Mouse (Mus musculus) left cerebral cortex, postnatal 25 days (tissue): ENCODE results near the gene Dpp3. TPM values are rescaled to one million over a fixed set of nuclear protein-coding genes. Genes with fewer than 3 reads are reported as not detected.
"Not testable (repeated sequence)": the region's sequence is repeated elsewhere in the genome, so short reads cannot be mapped to it uniquely, and the experiment has no call there.

Source experiments
- DNase-seq, 2 experiments: peaks; one replicate each; pipeline ENCODE4 v3.0.0; 2022; ENCODE audit warnings: low spot score in 2 of 2, mixed read lengths in 1 of 2
- intact Hi-C: fragments of 180-260 bp; cut with DNase I; formaldehyde crosslinking; loops from one replicate; pipeline ENCODE4 v1.15.1; 2025
- total RNA-seq, 2 experiments: library from RNA; stranded (reverse); gene quantifications; 2 replicates each; pipeline ENCODE4 v1.2.3; 2021

The Dpp3 gene
- total RNA-seq, 2 experiments from 2014 or later = 43.6 to 44.4 TPM

- intact Hi-C loops = no loop called here
- DNase-seq = no peak
These were observed 29.1 kb downstream of the Dpp3 start for GRCm38 (mm10) chr19:4898972-4899371.

DNA sequence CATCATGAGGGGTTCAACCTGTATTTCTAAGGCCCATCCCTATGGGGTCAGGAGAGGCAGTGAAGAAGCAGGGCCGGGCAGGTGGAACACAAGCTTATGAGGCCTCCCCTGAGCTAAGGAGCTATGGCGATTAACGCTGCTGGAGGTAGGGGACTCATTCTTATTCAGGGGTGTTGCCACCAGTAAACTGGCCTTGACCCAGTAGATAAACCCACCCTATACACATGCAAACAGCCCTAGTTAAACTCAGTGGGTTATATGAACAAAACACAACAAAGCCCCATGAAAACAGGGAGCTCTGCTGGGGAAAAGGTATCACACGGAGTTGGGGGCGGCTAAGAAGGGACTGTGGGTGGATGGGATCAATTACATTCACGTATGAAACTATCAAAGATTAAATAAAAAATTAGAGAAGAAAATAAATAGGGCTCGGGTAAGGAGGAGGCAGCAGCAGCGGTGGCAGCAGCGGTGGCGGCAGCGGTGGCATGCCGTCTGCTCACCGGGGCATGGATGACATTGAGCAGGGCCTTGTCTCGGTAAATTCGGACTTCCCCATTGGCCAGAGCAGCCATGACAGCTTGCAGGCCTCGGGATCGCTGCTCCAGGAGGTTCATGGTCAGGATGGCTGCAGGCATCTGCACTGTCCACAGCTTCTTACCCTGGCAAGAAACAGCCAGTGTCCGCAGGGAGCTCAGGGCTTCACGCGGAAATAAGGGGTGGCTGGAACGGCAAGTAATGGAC is 31.1 kb downstream of the Dpp3 start:
- DNase-seq = no peak
- intact Hi-C loops = no loop called here

- intact Hi-C loops = no loop called here
- DNase-seq = no peak
These were observed 36.3 kb downstream of the Dpp3 start for GRCm38 (mm10) chr19:4891798-4892197.

DNA sequence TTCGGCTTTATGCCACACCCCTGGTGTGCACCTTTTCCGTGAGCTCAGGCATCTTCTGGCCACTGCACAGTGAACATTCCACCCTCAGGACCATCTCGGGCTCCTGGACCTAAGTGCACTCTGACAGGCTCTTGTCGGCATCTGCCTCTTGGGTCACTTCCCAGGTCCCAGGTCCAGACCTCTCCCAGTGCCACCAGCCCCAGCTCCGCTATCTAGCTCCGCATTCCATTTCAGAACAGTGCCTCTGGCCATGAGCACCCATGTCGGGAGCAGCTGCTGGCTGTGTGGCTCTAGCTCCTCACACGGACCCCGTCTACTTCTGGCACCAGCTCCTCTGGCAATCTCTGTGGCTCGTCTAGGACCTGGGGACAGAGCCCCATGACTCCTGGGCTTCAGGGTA is 38.3 kb downstream of the Dpp3 start:
- intact Hi-C loops = no loop called here
- DNase-seq = no peak

DNA sequence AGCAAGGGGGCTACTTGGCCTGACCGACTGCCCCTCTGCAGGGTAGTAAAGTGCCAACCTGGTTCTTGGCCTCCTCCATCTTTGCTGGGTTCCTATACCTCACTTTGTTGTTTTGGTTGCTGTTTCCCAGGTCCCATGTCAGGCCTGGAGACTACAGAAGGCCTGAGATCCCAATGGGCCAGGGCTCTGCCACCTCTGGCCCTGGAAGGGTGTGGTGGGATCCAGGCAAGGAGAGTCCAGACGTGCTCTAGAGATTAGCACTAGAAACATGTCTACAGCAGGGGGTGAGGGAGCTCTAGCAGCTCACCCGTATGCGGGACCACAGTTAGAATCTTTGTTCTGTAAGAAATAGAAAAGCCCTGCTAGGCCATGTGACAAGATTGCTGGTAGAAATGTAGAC is 44.1 kb downstream of the Dpp3 start:
- no peak for DNase-seq
- intact Hi-C loops = no loop called here

GRCm38 (mm10) chr19:4879324-4879703 is 48.8 kb downstream of the Dpp3 start:
- intact Hi-C loops = no loop called here
- DNase-seq = no peak

DNA sequence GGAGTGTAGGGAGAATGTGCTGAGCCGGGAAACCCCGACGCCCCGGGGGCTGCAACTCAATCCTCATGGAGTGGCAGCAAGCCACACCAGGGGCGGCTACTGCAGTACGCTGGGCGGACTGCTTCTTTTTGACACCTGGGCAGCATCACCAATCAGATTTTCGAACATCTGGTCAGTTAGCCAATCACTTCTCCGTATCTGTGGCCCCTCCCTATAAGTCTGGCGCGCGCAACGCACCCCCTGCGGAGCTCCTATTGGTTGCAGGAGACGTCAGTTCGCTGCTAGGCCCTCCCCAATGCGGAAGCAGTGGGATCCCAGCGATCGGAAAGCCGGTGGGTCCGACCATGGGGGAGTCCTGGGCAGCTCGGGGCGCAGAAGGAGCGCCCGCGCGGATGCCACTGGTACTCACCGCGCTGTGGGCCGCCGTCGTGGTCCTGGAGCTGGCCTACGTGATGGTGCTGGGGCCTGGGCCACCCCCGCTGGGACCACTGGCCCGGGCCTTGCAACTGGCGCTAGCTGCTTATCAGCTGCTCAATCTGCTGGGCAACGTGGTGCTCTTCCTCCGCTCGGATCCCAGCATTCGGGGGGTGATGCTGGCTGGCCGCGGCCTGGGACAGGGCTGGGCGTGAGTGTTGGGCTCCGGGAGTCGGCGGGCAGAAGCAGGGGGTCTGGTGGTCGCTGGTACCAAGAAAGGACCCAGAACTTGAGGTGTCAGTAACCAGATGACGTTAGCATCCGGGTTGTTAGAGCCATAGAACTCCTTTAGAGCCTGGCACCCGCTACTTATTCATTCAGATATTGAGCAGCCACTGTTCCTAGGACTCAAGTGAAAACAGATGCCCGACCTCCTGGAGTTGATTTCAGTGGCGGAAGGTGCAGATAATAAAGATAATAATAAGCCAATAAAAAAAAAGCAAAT is 49.4 kb downstream of the Dpp3 start, which contains the start of gene Zdhhc24:
Gene Zdhhc24, plus strand, starts transcription at position 264 of the 919 bp plus-strand sequence.
- DNase-seq = peak; percentile 94 to 98
- intact Hi-C loops = no loop called here

DNA sequence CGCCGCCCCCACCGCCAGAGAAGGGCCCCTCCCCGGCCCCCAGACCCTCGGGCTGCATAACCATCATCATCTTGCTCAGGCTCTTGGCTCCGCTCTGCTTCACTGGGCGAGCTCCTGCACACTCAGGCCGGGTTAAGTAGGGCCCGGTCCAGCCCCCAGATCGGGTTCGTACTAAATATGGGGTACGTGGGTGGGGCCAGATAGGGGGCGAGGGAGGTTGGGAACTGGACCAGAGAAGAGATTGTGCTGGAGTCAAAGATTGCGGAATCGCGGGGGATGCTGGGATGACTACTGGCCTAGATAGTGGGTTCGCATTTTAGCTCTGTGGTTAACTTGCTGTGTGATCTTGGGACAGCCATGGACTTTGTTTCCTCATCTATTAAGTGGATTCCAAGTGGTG is 50.3 kb downstream of the Dpp3 start, which contains the start of gene Actn3:
Gene Actn3, minus strand, starts transcription at position 125 of the 400 bp plus-strand sequence.
- no peak for DNase-seq
- intact Hi-C loops = no loop called here

- intact Hi-C loops = no loop called here
- DNase-seq = no peak
These were observed 51.3 kb downstream of the Dpp3 start for GRCm38 (mm10) chr19:4876755-4877154.

DNA sequence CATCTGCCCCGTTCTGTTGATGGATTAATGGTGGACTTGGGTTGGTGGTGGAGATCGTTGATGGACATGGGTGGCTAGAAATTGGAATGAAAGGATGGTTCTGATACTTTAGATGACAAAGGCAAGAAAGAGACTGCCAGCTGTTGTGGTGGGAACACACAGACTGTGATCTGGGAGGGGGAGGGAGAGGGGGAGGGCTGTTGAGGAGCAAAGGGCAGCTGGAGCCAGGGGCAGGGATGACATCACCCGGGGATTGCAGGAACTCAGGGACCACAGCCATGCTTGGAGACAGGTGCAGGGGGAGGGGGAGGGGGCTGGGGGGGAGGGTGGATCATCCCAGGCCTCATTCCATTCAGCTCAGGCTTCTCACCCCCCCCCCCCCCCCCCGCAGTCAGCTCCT is 51.8 kb downstream of the Dpp3 start:
- intact Hi-C loops = no loop called here
- no peak for DNase-seq

GRCm38 (mm10) chr19:4874613-4875012 is 53.5 kb downstream of the Dpp3 start:
- DNase-seq, intact Hi-C loops: not testable (repeated sequence)

DNA sequence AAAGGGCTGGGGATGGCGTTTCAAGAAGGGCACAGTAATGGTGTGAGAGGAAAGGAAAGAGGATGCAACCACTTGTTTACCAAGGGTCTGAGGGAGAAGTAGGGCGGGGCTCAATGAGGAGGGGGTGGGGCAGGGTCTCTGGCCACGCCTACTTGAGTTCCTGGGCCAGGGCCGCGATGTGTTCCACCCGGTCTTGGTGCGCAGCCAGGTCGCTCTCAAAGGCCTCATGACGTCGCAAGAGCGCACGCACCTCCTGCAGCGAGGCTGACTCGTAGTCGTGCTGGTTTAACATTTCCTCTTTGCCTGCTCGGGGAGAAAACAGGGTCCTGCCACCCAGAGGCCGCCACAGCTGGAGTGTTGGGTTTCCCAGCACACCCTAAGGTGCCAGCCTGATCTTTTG is 62.9 kb downstream of the Dpp3 start:
- intact Hi-C loops = no loop called here
- DNase-seq = no peak

- DNase-seq = no peak
- intact Hi-C loops = no loop called here
These were observed 65.0 kb downstream of the Dpp3 start for GRCm38 (mm10) chr19:4863048-4863447.

- peak in 1 of 2 experiments; percentile 60 for DNase-seq
- intact Hi-C loops = no loop called here
These were observed 69.0 kb downstream of the Dpp3 start for GRCm38 (mm10) chr19:4859081-4859480.

Other genes with a start within 250 kb of the Dpp3 start
- gene Gm960, start 229.6 kb downstream of the Dpp3 start, total RNA-seq = 1 to 10 TPM; 1.1 to 1.3 TPM
- 100 to 1,000 TPM; 659 to 669 TPM for gene Sptbn2, start 217.1 kb downstream of the Dpp3 start, total RNA-seq
- 10 to 100 TPM; 16.5 to 18.9 TPM for gene Rbm4b, start 171.8 kb downstream of the Dpp3 start, total RNA-seq
- gene Rbm4, start 134.4 kb downstream of the Dpp3 start, total RNA-seq = 10 to 100 TPM; 74.8 to 76.3 TPM
- gene Gm21992, start 116.7 kb downstream of the Dpp3 start, total RNA-seq = 10 to 100 TPM; 21.8 to 21.9 TPM
- 10 to 100 TPM; 49.9 to 59.8 TPM for gene Rbm14, start 116.7 kb downstream of the Dpp3 start, total RNA-seq
- gene Ccs, start 89.0 kb downstream of the Dpp3 start, total RNA-seq = 10 to 100 TPM; 32.0 to 32.8 TPM
- gene Ccdc87, start 88.9 kb downstream of the Dpp3 start, total RNA-seq = 1 to 10 TPM; 1.8 to 2.4 TPM
- 100 to 1,000 TPM; 106 to 113 TPM for gene Ctsf, start 73.2 kb downstream of the Dpp3 start, total RNA-seq
- gene Actn3, start 50.4 kb downstream of the Dpp3 start, total RNA-seq = 1 to 10 TPM; 1.1 to 1.9 TPM
- gene Zdhhc24, start 49.6 kb downstream of the Dpp3 start, total RNA-seq = 10 to 100 TPM; 25.0 to 25.9 TPM
- 10 to 100 TPM; 41.5 to 44.1 TPM for gene Bbs1, start 21.7 kb downstream of the Dpp3 start, total RNA-seq
- 10 to 100 TPM; 19.6 to 26.1 TPM for gene Peli3, start 14.8 kb upstream of the Dpp3 start, total RNA-seq
- 10 to 100 TPM; 52.6 to 58.0 TPM for gene Mrpl11, start 33.9 kb upstream of the Dpp3 start, total RNA-seq
- gene Npas4, start 62.0 kb upstream of the Dpp3 start, total RNA-seq = 10 to 100 TPM; 12.4 to 24.4 TPM
- gene Slc29a2, start 95.6 kb upstream of the Dpp3 start, total RNA-seq = 10 to 100 TPM; 14.1 to 15.0 TPM
- 100 to 1,000 TPM; 126 to 132 TPM for gene B4gat1, start 110.5 kb upstream of the Dpp3 start, total RNA-seq
- 1 to 10 TPM; 3.6 to 5.2 TPM for gene AC124502.3, start 110.6 kb upstream of the Dpp3 start, total RNA-seq
- gene Brms1, start 113.1 kb upstream of the Dpp3 start, total RNA-seq = 10 to 100 TPM; 20.2 to 23.6 TPM
- gene Rin1, start 122.2 kb upstream of the Dpp3 start, total RNA-seq = 10 to 100 TPM; 92.7 to 93.9 TPM
- 1 to 10 TPM; 4.6 to 5.4 TPM for gene Cd248, start 139.8 kb upstream of the Dpp3 start, total RNA-seq
- 100 to 1,000 TPM; 163 to 164 TPM for gene Tmem151a, start 157.2 kb upstream of the Dpp3 start, total RNA-seq
- gene Yif1a, start 160.3 kb upstream of the Dpp3 start, total RNA-seq = 10 to 100 TPM; 24.6 to 26.0 TPM
- gene Cnih2, start 170.2 kb upstream of the Dpp3 start, total RNA-seq = 100 to 1,000 TPM; 274 to 282 TPM
- gene Rab1b, start 178.8 kb upstream of the Dpp3 start, total RNA-seq = 100 to 1,000 TPM; 157 to 159 TPM
- 100 to 1,000 TPM; 245 to 251 TPM for gene Klc2, start 190.3 kb upstream of the Dpp3 start, total RNA-seq